10 mouse cellular contexts compared by ENCODE assay signal in genomic region chr12:83513185-83513584, GRCm38 (mm10). TPM values are rescaled to one million over a fixed set of nuclear protein-coding genes. Genes with fewer than 3 reads are reported as not detected.
DNase-seq lines count a peak whose midpoint lies in the region; ATAC-seq and TF ChIP-seq lines count a peak whose summit lies in the region.
"Had no signal": no experiment of that assay in that cellular context is flagged by ENCODE, and none has a peak within 500 bp of the region (broad histone marks: within the 10 kb centered on the region; RNA-seq: fewer than 3 reads in every experiment).

No protein-coding gene starts in this region.

- no peak for TF ChIP-seq POLR2A in kidney, adult 2 months (IDR thresholded peaks at IDR 0.05; ENCODE audit: low read depth, low read length)

- no peak overlapping the region for H3K9ac ChIP-seq in stomach, embryonic 14.5 days (replicated peaks; ENCODE audit: low read depth, low read length)
- H3K9ac ChIP-seq in stomach, postnatal 0 days (ENCODE audit: low read length) = no peak overlapping the region
- H3K9ac ChIP-seq: lung, embryonic 15.5 days had no signal

- DNase-seq in kidney, adult 2 months = peak; percentile 38
- DNase-seq in kidney, adult 8-10 months = no peak
- no peak for DNase-seq in stomach, postnatal 0 days (ENCODE audit: low spot score)
- peak; percentile 49 to 70 for DNase-seq in kidney, postnatal 25 days
- no peak for DNase-seq in cerebellum, adult 9-10 months
- no peak for DNase-seq in gastrocnemius, adult 18-20 months (ENCODE audit: low spot score)
- DNase-seq: adrenal gland, adult 2 months; cerebellum, adult 11-12 months had no signal

- ATAC-seq in stomach, embryonic 14.5 days (ENCODE audit: insufficient number of reproducible peaks, insufficient read depth, low FRiP score, low read depth) = peak; percentile 64; the same call in 1 of the 2 replicates
- ATAC-seq in stomach, postnatal 0 days (ENCODE audit: low FRiP score, low TSS enrichment) = no peak

- H3K4me3 ChIP-seq in kidney, adult 2 months (ENCODE audit: insufficient read depth, low read depth, low read length) = no peak overlapping the region
- no peak overlapping the region for H3K4me3 ChIP-seq in stomach, embryonic 14.5 days (ENCODE audit: low read depth, low read length)
- no peak overlapping the region for H3K4me3 ChIP-seq in stomach, postnatal 0 days (ENCODE audit: low read depth, low read length)
- H3K4me3 ChIP-seq: lung, embryonic 15.5 days had no signal

- no peak for TF ChIP-seq CTCF in kidney, adult 2 months (conservative IDR thresholded peaks at IDR 0.05; ENCODE audit: insufficient read depth, insufficient read length, low read depth, low read length)
- no peak for TF ChIP-seq CTCF in stomach, postnatal 0 days (IDR thresholded peaks at IDR 0.05; ENCODE audit: low read depth)

- H3K27me3 ChIP-seq in kidney, adult 2 months (replicated peaks; ENCODE audit: control insufficient read depth, insufficient read depth, low read length) = no peaks in the 10 kb centered on the region
- H3K27me3 ChIP-seq in stomach, embryonic 14.5 days (ENCODE audit: control insufficient read depth, insufficient read depth, low read length) = no peaks in the 10 kb centered on the region
- H3K27me3 ChIP-seq in stomach, postnatal 0 days (ENCODE audit: control insufficient read depth, insufficient read depth, low read length) = no peaks in the 10 kb centered on the region
- H3K27me3 ChIP-seq: lung, embryonic 15.5 days had no signal

- H3K36me3 ChIP-seq in kidney, adult 2 months (ENCODE audit: control insufficient read depth, insufficient read depth, low read length) = no peaks in the 10 kb centered on the region
- H3K36me3 ChIP-seq in stomach, embryonic 14.5 days (ENCODE audit: control insufficient read depth, insufficient read depth, low read length) = no peaks in the 10 kb centered on the region
- H3K36me3 ChIP-seq in stomach, postnatal 0 days (ENCODE audit: control insufficient read depth, insufficient read depth, low read length) = no peaks in the 10 kb centered on the region
- H3K36me3 ChIP-seq: lung, embryonic 15.5 days had no signal

- H3K4me2 ChIP-seq in stomach, embryonic 14.5 days (replicated peaks; ENCODE audit: low read depth, low read length) = no peak overlapping the region
- H3K4me2 ChIP-seq in stomach, postnatal 0 days (replicated peaks; ENCODE audit: low read depth) = no peak overlapping the region
- H3K4me2 ChIP-seq: lung, embryonic 15.5 days had no signal

- H3K27ac ChIP-seq in kidney, adult 2 months (ENCODE audit: insufficient read depth, low read depth, low read length) = no peak overlapping the region
- H3K27ac ChIP-seq in stomach, embryonic 14.5 days (ENCODE audit: low read length) = no peak overlapping the region
- H3K27ac ChIP-seq in stomach, postnatal 0 days (replicated peaks) = no peak overlapping the region
- H3K27ac ChIP-seq: lung, embryonic 15.5 days had no signal

- no peaks in the 10 kb centered on the region for H3K9me3 ChIP-seq in stomach, embryonic 14.5 days (ENCODE audit: control insufficient read depth, low read depth, low read length)
- no peaks in the 10 kb centered on the region for H3K9me3 ChIP-seq in stomach, postnatal 0 days (ENCODE audit: control insufficient read depth, low read length)
- H3K9me3 ChIP-seq: lung, embryonic 15.5 days had no signal

- H3K4me1 ChIP-seq in kidney, adult 2 months (ENCODE audit: control insufficient read depth, insufficient read depth, low read length) = no peaks in the 10 kb centered on the region
- peaks cover 6% of the 10 kb centered on the region; the same call in 1 of the 2 replicates for H3K4me1 ChIP-seq in stomach, embryonic 14.5 days (ENCODE audit: control insufficient read depth, insufficient read depth, low read length)
- H3K4me1 ChIP-seq in stomach, postnatal 0 days (replicated peaks; ENCODE audit: control insufficient read depth, insufficient read depth) = no peaks in the 10 kb centered on the region
- H3K4me1 ChIP-seq: lung, embryonic 15.5 days had no signal

- TF ChIP-seq EP300 in stomach, postnatal 0 days (optimal IDR thresholded peaks at IDR 0.05) = no peak

- WGBS in kidney, adult 2 months = 43% methylated on average over 5 of the region's 5 CpGs
- 14% methylated on average over 5 of the region's 5 CpGs for WGBS in stomach, embryonic 14.5 days
- 24% methylated on average over 5 of the region's 5 CpGs for whole genome bisulfite sequencing in stomach, postnatal 0 days

RNA-seq across cellular contexts. Expression of gene Dcaf4, which starts 7.1 kb away (rescaled TPM):
- polyA plus RNA-seq in kidney, adult 2 months (2012; rRNA removed) = 11.2 and 12.5 TPM in 2 replicates
- polyA plus RNA-seq in stomach, embryonic 14.5 days (2014; fragmentation: Nextera tagmentation; extraction: Ambion mirVana) = 35.7 and 37.3 TPM in 2 replicates
- 19.7 and 21.6 TPM in 2 replicates for polyA plus RNA-seq in stomach, postnatal 0 days (2015; fragmentation: Nextera tagmentation; extraction: Ambion mirVana)
- 10 to 100 TPM; 19.6 to 21.2 TPM for total RNA-seq in gastrocnemius, adult 18-20 months (2021)

RNA-seq across cellular contexts. Expression of gene Dpf3, which starts 25.7 kb away (rescaled TPM):
- polyA plus RNA-seq in kidney, adult 2 months (2012; rRNA removed) = 4.0 TPM in 2 replicates
- polyA plus RNA-seq in stomach, embryonic 14.5 days (2014; fragmentation: Nextera tagmentation; extraction: Ambion mirVana) = 4.1 and 6.4 TPM in 2 replicates
- 2.6 and 3.0 TPM in 2 replicates for polyA plus RNA-seq in stomach, postnatal 0 days (2015; fragmentation: Nextera tagmentation; extraction: Ambion mirVana)
- total RNA-seq in gastrocnemius, adult 18-20 months (2021) = 10 to 100 TPM; 21.7 to 23.7 TPM

Comparison
In these comparisons a context has a peak if more than half of its experiments do, and no peak if none do; other contexts are left out.
1. DNase-seq: peak in kidney, adult 2 months (single experiment) and kidney, postnatal 25 days (2 of 2); none in kidney, adult 8-10 months (0 of 2), stomach, postnatal 0 days (single experiment), cerebellum, adult 9-10 months (single experiment) and gastrocnemius, adult 18-20 months (single experiment).